Mouse (Mus musculus): ENCODE measurements at regions not wholly inside any gene's neighbourhood (a gene's known extent, or its start where the extent isn't known, plus 50 kb on each side); places are given as distances from the start of the nearest gene placed in this dataset.

GRCm38 (mm10) chr12:45745697-45746096, 671.2 kb upstream of the Stxbp6 start:
- WGBS, result 55% methylated on average over 2 of the region's 2 CpGs
- no peak overlapping the region for H3K27ac ChIP-seq (ENCODE audit: low read length)
- no peak overlapping the region for H3K9ac ChIP-seq (replicated peaks; ENCODE audit: low read depth)
- TF ChIP-seq CTCF (IDR thresholded peaks at IDR 0.05), result no peak
- no peak for TF ChIP-seq EP300 (IDR thresholded peaks at IDR 0.05)
- no peaks in the 10 kb centered on the region for H3K4me1 ChIP-seq (ENCODE audit: insufficient read depth, low read depth, low read length)
- DNase-seq (ENCODE audit: low spot score) (no peak), ATAC-seq (no peak)
- H3K36me3 ChIP-seq (ENCODE audit: insufficient read depth, low read length), result no peaks in the 10 kb centered on the region
- no peak overlapping the region for H3K4me3 ChIP-seq (ENCODE audit: low read depth, low read length)
- H3K9me3 ChIP-seq (ENCODE audit: low read length), result no peaks in the 10 kb centered on the region
- H3K27me3 ChIP-seq (replicated peaks; ENCODE audit: insufficient read depth, low read length), result no peaks in the 10 kb centered on the region
- no peak overlapping the region for H3K4me2 ChIP-seq (replicated peaks; ENCODE audit: low read depth, low read length)

- no peak for ATAC-seq
- no peak for DNase-seq (ENCODE audit: low spot score)
- H3K9ac ChIP-seq (replicated peaks; ENCODE audit: low read depth), result no peak overlapping the region
- no peaks in the 10 kb centered on the region for H3K9me3 ChIP-seq (ENCODE audit: low read length)
- 66% methylated on average over 2 of the region's 2 CpGs for WGBS
- no peak overlapping the region for H3K4me3 ChIP-seq (ENCODE audit: low read depth, low read length)
- H3K36me3 ChIP-seq (ENCODE audit: insufficient read depth, low read length), result no peaks in the 10 kb centered on the region
- H3K27ac ChIP-seq (ENCODE audit: low read length), result no peak overlapping the region
- H3K4me2 ChIP-seq (replicated peaks; ENCODE audit: low read depth, low read length), result no peak overlapping the region
- no peak for TF ChIP-seq EP300 (IDR thresholded peaks at IDR 0.05)
- no peak for TF ChIP-seq CTCF (IDR thresholded peaks at IDR 0.05)
- H3K27me3 ChIP-seq (replicated peaks; ENCODE audit: insufficient read depth, low read length), result no peaks in the 10 kb centered on the region
- H3K4me1 ChIP-seq (ENCODE audit: insufficient read depth, low read depth, low read length), result no peaks in the 10 kb centered on the region
These were observed 670.1 kb upstream of the Stxbp6 start for GRCm38 (mm10) chr12:45744619-45745018.

- Histone ChIP-seq H3K9ac (replicated peaks; ENCODE audit: low read depth) (no peak overlapping the region), H3K4me1 (ENCODE audit: insufficient read depth, low read depth, low read length) (no peaks in the 10 kb centered on the region), H3K36me3 (ENCODE audit: insufficient read depth, low read length) (no peaks in the 10 kb centered on the region), H3K9me3 (ENCODE audit: low read length) (no peaks in the 10 kb centered on the region), H3K4me2 (replicated peaks; ENCODE audit: low read depth, low read length) (no peak overlapping the region), H3K27me3 (replicated peaks; ENCODE audit: insufficient read depth, low read length) (no peaks in the 10 kb centered on the region), H3K4me3 (ENCODE audit: low read depth, low read length) (no peak overlapping the region), H3K27ac (ENCODE audit: low read length) (no peak overlapping the region)
- WGBS, result 46% methylated on average over 4 of the region's 4 CpGs
- DNase-seq (ENCODE audit: low spot score), result no peak
- TF ChIP-seq CTCF (IDR thresholded peaks at IDR 0.05) (no peak), EP300 (IDR thresholded peaks at IDR 0.05) (no peak)
- ATAC-seq, result no peak
These were observed 659.2 kb upstream of the Stxbp6 start for GRCm38 (mm10) chr12:45733661-45734060.

GRCm38 (mm10) chr12:45724565-45725370, 650.3 kb upstream of the Stxbp6 start:
- DNase-seq (ENCODE audit: low spot score), result peak; percentile 17
- H3K27me3 ChIP-seq (replicated peaks; ENCODE audit: insufficient read depth, low read length), result no peaks in the 10 kb centered on the region
- H3K4me3 ChIP-seq (ENCODE audit: low read depth, low read length), result no peak overlapping the region
- TF ChIP-seq CTCF (IDR thresholded peaks at IDR 0.05) (no peak), EP300 (IDR thresholded peaks at IDR 0.05) (no peak)
- 57% methylated on average over 5 of the region's 5 CpGs for WGBS
- no peak overlapping the region for H3K4me2 ChIP-seq (replicated peaks; ENCODE audit: low read depth, low read length)
- peak; percentile 35 for ATAC-seq
- H3K9me3 ChIP-seq (ENCODE audit: low read length), result no peaks in the 10 kb centered on the region
- no peaks in the 10 kb centered on the region for H3K4me1 ChIP-seq (ENCODE audit: insufficient read depth, low read depth, low read length)
- no peak overlapping the region for H3K9ac ChIP-seq (replicated peaks; ENCODE audit: low read depth)
- H3K36me3 ChIP-seq (ENCODE audit: insufficient read depth, low read length), result no peaks in the 10 kb centered on the region
- no peak overlapping the region for H3K27ac ChIP-seq (ENCODE audit: low read length)

- Histone ChIP-seq H3K27me3 (replicated peaks; ENCODE audit: insufficient read depth, low read length) (no peaks in the 10 kb centered on the region), H3K27ac (ENCODE audit: low read length) (no peak overlapping the region), H3K9me3 (ENCODE audit: low read length) (no peaks in the 10 kb centered on the region), H3K4me3 (ENCODE audit: low read depth, low read length) (no peak overlapping the region), H3K36me3 (ENCODE audit: insufficient read depth, low read length) (no peaks in the 10 kb centered on the region), H3K4me2 (replicated peaks; ENCODE audit: low read depth, low read length) (no peak overlapping the region), H3K9ac (replicated peaks; ENCODE audit: low read depth) (no peak overlapping the region), H3K4me1 (ENCODE audit: insufficient read depth, low read depth, low read length) (no peaks in the 10 kb centered on the region)
- TF ChIP-seq CTCF (IDR thresholded peaks at IDR 0.05) (no peak), EP300 (IDR thresholded peaks at IDR 0.05) (no peak)
- DNase-seq (ENCODE audit: low spot score), result no peak
- no peak for ATAC-seq
These were observed 636.8 kb upstream of the Stxbp6 start for GRCm38 (mm10) chr12:45711351-45711750.

GRCm38 (mm10) chr12:45710766-45711165, 636.3 kb upstream of the Stxbp6 start:
- no peak overlapping the region for H3K9ac ChIP-seq (replicated peaks; ENCODE audit: low read depth)
- no peaks in the 10 kb centered on the region for H3K36me3 ChIP-seq (ENCODE audit: insufficient read depth, low read length)
- no peak overlapping the region for H3K27ac ChIP-seq (ENCODE audit: low read length)
- ATAC-seq (no peak), DNase-seq (ENCODE audit: low spot score) (no peak)
- no peaks in the 10 kb centered on the region for H3K4me1 ChIP-seq (ENCODE audit: insufficient read depth, low read depth, low read length)
- H3K27me3 ChIP-seq (replicated peaks; ENCODE audit: insufficient read depth, low read length), result no peaks in the 10 kb centered on the region
- TF ChIP-seq EP300 (IDR thresholded peaks at IDR 0.05) (no peak), CTCF (IDR thresholded peaks at IDR 0.05) (no peak)
- H3K4me3 ChIP-seq (ENCODE audit: low read depth, low read length), result no peak overlapping the region
- 64% methylated on average over 1 of the region's 1 CpGs for WGBS
- no peaks in the 10 kb centered on the region for H3K9me3 ChIP-seq (ENCODE audit: low read length)
- no peak overlapping the region for H3K4me2 ChIP-seq (replicated peaks; ENCODE audit: low read depth, low read length)
